Mouse (Mus musculus): ENCODE results near the gene Hemgn. TPM values are rescaled to one million over a fixed set of nuclear protein-coding genes. Genes with fewer than 3 reads are reported as not detected.
A peak's percentile ranks its signal among the peaks of the same experiment; 100 is the strongest.

Hemgn gene
- polyA plus RNA-seq, 1 experiment from 2014 or later: not detected

- H3K36me3 ChIP-seq (ENCODE audit: control insufficient read depth, insufficient read depth, low read length): no peaks in the 10 kb centered on the region
- H3K27ac ChIP-seq (ENCODE audit: low read length): peak overlapping the region; percentile 95
- ATAC-seq: peak; percentile 65
- no peaks in the 10 kb centered on the region for H3K27me3 ChIP-seq (ENCODE audit: control insufficient read depth, insufficient read depth, low read depth, low read length)
- no peaks in the 10 kb centered on the region for H3K9me3 ChIP-seq (replicated peaks; ENCODE audit: control insufficient read depth, low read length, poor library complexity, severe bottlenecking)
- H3K9ac ChIP-seq (ENCODE audit: low read depth, low read length): peak overlapping the region; percentile 94
- H3K4me1 ChIP-seq (ENCODE audit: control insufficient read depth, insufficient read depth, low read length): peaks cover 13% of the 10 kb centered on the region
- under 1% methylated on average over 38 of the region's 70 CpGs for WGBS
- H3K4me2 ChIP-seq (ENCODE audit: low read length): peak overlapping the region; percentile 86
- H3K4me3 ChIP-seq (ENCODE audit: low read depth, low read length): peak overlapping the region; percentile 86
Measured at GRCm38 (mm10) chr4:46451240-46451757, 38.0 kb upstream of the Hemgn start.

GRCm38 (mm10) chr4:46450519-46451131, 37.3 kb upstream of the Hemgn start, which contains the start of gene Anp32b:
Anp32b (plus strand) TSS chr4:46450902.
- Histone ChIP-seq H3K9me3 (replicated peaks; ENCODE audit: control insufficient read depth, low read length, poor library complexity, severe bottlenecking) (no peaks in the 10 kb centered on the region), H3K4me3 (ENCODE audit: low read depth, low read length) (peak within 1 kb of the TSS; percentile 86), H3K4me2 (ENCODE audit: low read length) (peak within 1 kb of the TSS; percentile 87), H3K4me1 (ENCODE audit: control insufficient read depth, insufficient read depth, low read length) (peaks cover 13% of the 10 kb centered on the region), H3K27me3 (ENCODE audit: control insufficient read depth, insufficient read depth, low read depth, low read length) (no peaks in the 10 kb centered on the region), H3K9ac (ENCODE audit: low read depth, low read length) (peak within 1 kb of the TSS; percentile 94), H3K36me3 (ENCODE audit: control insufficient read depth, insufficient read depth, low read length) (no peaks in the 10 kb centered on the region), H3K27ac (ENCODE audit: low read length) (peak within 1 kb of the TSS; percentile 95)
- ATAC-seq: peak; percentile 96
- WGBS: under 1% methylated on average over 55 of the region's 66 CpGs

GRCm38 (mm10) chr4:46450020-46450518, 36.8 kb upstream of the Hemgn start:
- H3K4me3 ChIP-seq (ENCODE audit: low read depth, low read length): peak overlapping the region; percentile 86
- peak overlapping the region; percentile 94 for H3K9ac ChIP-seq (ENCODE audit: low read depth, low read length)
- no peak for ATAC-seq
- H3K4me1 ChIP-seq (ENCODE audit: control insufficient read depth, insufficient read depth, low read length): peaks cover 13% of the 10 kb centered on the region
- 34% methylated on average over 7 of the region's 7 CpGs for WGBS
- peak overlapping the region; percentile 87 for H3K4me2 ChIP-seq (ENCODE audit: low read length)
- H3K9me3 ChIP-seq (replicated peaks; ENCODE audit: control insufficient read depth, low read length, poor library complexity, severe bottlenecking): no peaks in the 10 kb centered on the region
- no peaks in the 10 kb centered on the region for H3K36me3 ChIP-seq (ENCODE audit: control insufficient read depth, insufficient read depth, low read length)
- H3K27me3 ChIP-seq (ENCODE audit: control insufficient read depth, insufficient read depth, low read depth, low read length): no peaks in the 10 kb centered on the region
- peak overlapping the region; percentile 95; the same call in 1 of the 2 replicates for H3K27ac ChIP-seq (ENCODE audit: low read length)

GRCm38 (mm10) chr4:46448886-46449285, 35.6 kb upstream of the Hemgn start:
- Histone ChIP-seq H3K4me1 (ENCODE audit: control insufficient read depth, insufficient read depth, low read length) (peaks cover 13% of the 10 kb centered on the region), H3K4me2 (ENCODE audit: low read length) (no peak overlapping the region), H3K9me3 (replicated peaks; ENCODE audit: control insufficient read depth, low read length, poor library complexity, severe bottlenecking) (no peaks in the 10 kb centered on the region), H3K36me3 (ENCODE audit: control insufficient read depth, insufficient read depth, low read length) (no peaks in the 10 kb centered on the region), H3K27ac (ENCODE audit: low read length) (no peak overlapping the region), H3K27me3 (ENCODE audit: control insufficient read depth, insufficient read depth, low read depth, low read length) (no peaks in the 10 kb centered on the region), H3K9ac (ENCODE audit: low read depth, low read length) (no peak overlapping the region), H3K4me3 (ENCODE audit: low read depth, low read length) (no peak overlapping the region)
- 50% methylated on average over 6 of the region's 6 CpGs for WGBS
- ATAC-seq: no peak

- WGBS: 69% methylated on average over 1 of the region's 1 CpGs
- no peak for ATAC-seq
Measured at GRCm38 (mm10) chr4:46447461-46447860, 34.2 kb upstream of the Hemgn start.

GRCm38 (mm10) chr4:46445237-46445945, 32.1 kb upstream of the Hemgn start:
- ATAC-seq: no peak
- no peak overlapping the region for H3K4me3 ChIP-seq (ENCODE audit: low read depth, low read length)
- 45% methylated on average over 9 of the region's 9 CpGs for WGBS
- no peak overlapping the region for H3K9ac ChIP-seq (ENCODE audit: low read depth, low read length)
- peaks cover 4% of the 10 kb centered on the region; the same call in 1 of the 2 replicates for H3K4me1 ChIP-seq (ENCODE audit: control insufficient read depth, insufficient read depth, low read length)
- no peaks in the 10 kb centered on the region for H3K9me3 ChIP-seq (replicated peaks; ENCODE audit: control insufficient read depth, low read length, poor library complexity, severe bottlenecking)
- no peaks in the 10 kb centered on the region for H3K36me3 ChIP-seq (ENCODE audit: control insufficient read depth, insufficient read depth, low read length)
- H3K27me3 ChIP-seq (ENCODE audit: control insufficient read depth, insufficient read depth, low read depth, low read length): no peaks in the 10 kb centered on the region
- no peak overlapping the region for H3K4me2 ChIP-seq (ENCODE audit: low read length)
- H3K27ac ChIP-seq (ENCODE audit: low read length): no peak overlapping the region

More at GRCm38 (mm10) chr4:46447461-46447860, 34.2 kb upstream of the Hemgn start:
- Histone ChIP-seq H3K9ac (ENCODE audit: low read depth, low read length) (no peak overlapping the region), H3K27ac (ENCODE audit: low read length) (no peak overlapping the region), H3K4me1 (ENCODE audit: control insufficient read depth, insufficient read depth, low read length) (peaks cover 4% of the 10 kb centered on the region), H3K9me3 (replicated peaks; ENCODE audit: control insufficient read depth, low read length, poor library complexity, severe bottlenecking) (no peaks in the 10 kb centered on the region), H3K36me3 (ENCODE audit: control insufficient read depth, insufficient read depth, low read length) (no peaks in the 10 kb centered on the region), H3K4me3 (ENCODE audit: low read depth, low read length) (no peak overlapping the region), H3K4me2 (ENCODE audit: low read length) (no peak overlapping the region), H3K27me3 (ENCODE audit: control insufficient read depth, insufficient read depth, low read depth, low read length) (no peaks in the 10 kb centered on the region)

- Histone ChIP-seq H3K4me1 (ENCODE audit: control insufficient read depth, insufficient read depth, low read length) (no peaks in the 10 kb centered on the region), H3K4me3 (ENCODE audit: low read depth, low read length) (no peak overlapping the region), H3K27me3 (ENCODE audit: control insufficient read depth, insufficient read depth, low read depth, low read length) (no peaks in the 10 kb centered on the region), H3K9ac (ENCODE audit: low read depth, low read length) (no peak overlapping the region), H3K4me2 (ENCODE audit: low read length) (no peak overlapping the region), H3K27ac (ENCODE audit: low read length) (no peak overlapping the region), H3K36me3 (ENCODE audit: control insufficient read depth, insufficient read depth, low read length) (no peaks in the 10 kb centered on the region), H3K9me3 (replicated peaks; ENCODE audit: control insufficient read depth, low read length, poor library complexity, severe bottlenecking) (no peaks in the 10 kb centered on the region)
- ATAC-seq: no peak
- 79% methylated on average over 4 of the region's 4 CpGs for WGBS
Measured at GRCm38 (mm10) chr4:46442501-46442900, 29.2 kb upstream of the Hemgn start.

- no peak for ATAC-seq
- Histone ChIP-seq H3K4me3 (ENCODE audit: low read depth, low read length) (no peak overlapping the region), H3K9ac (ENCODE audit: low read depth, low read length) (no peak overlapping the region), H3K4me1 (ENCODE audit: control insufficient read depth, insufficient read depth, low read length) (0 out of 2 replicates have a peak, but pooled peaks cover 2% of the 10 kb centered on the region), H3K36me3 (ENCODE audit: control insufficient read depth, insufficient read depth, low read length) (no peaks in the 10 kb centered on the region), H3K27me3 (ENCODE audit: control insufficient read depth, insufficient read depth, low read depth, low read length) (no peaks in the 10 kb centered on the region), H3K9me3 (replicated peaks; ENCODE audit: control insufficient read depth, low read length, poor library complexity, severe bottlenecking) (no peaks in the 10 kb centered on the region), H3K27ac (ENCODE audit: low read length) (no peak overlapping the region), H3K4me2 (ENCODE audit: low read length) (no peak overlapping the region)
- 87% methylated on average over 12 of the region's 12 CpGs for WGBS
Measured at GRCm38 (mm10) chr4:46432339-46433036, 19.2 kb upstream of the Hemgn start.
